Mouse (Mus musculus): ENCODE data around the gene Lcp1. TPM values are rescaled to one million over a fixed set of nuclear protein-coding genes. Genes with fewer than 3 reads are reported as not detected.

The Lcp1 gene
- polyA plus RNA-seq, 1 experiment from 2014 or later = 26.5 TPM

DNA sequence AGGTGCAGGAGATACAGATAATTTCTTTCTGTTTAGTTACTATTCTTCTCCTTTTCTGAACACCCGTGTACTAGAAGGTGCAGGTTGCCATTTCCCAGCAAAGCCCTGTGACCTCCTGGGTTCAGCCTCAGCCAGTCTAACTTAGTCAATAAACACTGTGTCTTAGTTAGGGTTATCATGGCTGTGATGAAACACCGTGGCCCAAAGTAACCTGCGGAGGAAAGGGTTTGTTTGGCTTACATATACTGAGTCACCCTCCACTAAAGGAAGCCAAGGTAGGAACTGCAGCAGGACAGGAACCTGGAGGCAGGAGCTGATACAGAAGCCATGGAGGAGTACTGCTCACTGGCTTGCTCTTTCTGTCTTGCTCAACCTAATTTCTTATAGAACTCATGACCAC, 119.5 kb downstream of the Lcp1 start:
- Histone ChIP-seq H3K9me3 (ENCODE audit: control insufficient read depth, low read length) (no peaks in the 10 kb centered on the region), H3K9ac (ENCODE audit: low read length) (no peak overlapping the region), H3K4me2 (ENCODE audit: low read depth, low read length, severe bottlenecking) (no peak overlapping the region), H3K27me3 (ENCODE audit: control insufficient read depth, insufficient read depth, low read length) (no peaks in the 10 kb centered on the region), H3K4me1 (replicated peaks; ENCODE audit: control insufficient read depth, insufficient read depth, low read length) (no peaks in the 10 kb centered on the region), H3K27ac (ENCODE audit: low read depth, low read length) (no peak overlapping the region), H3K4me3 (ENCODE audit: low read depth, low read length) (no peak overlapping the region), H3K36me3 (ENCODE audit: control insufficient read depth, insufficient read depth, low read length) (no peaks in the 10 kb centered on the region)
- ATAC-seq (replicated peaks; ENCODE audit: low FRiP score) (no peak), DNase-seq (ENCODE audit: low spot score) (no peak)
- WGBS = 86% methylated on average over 3 of the region's 3 CpGs

DNA sequence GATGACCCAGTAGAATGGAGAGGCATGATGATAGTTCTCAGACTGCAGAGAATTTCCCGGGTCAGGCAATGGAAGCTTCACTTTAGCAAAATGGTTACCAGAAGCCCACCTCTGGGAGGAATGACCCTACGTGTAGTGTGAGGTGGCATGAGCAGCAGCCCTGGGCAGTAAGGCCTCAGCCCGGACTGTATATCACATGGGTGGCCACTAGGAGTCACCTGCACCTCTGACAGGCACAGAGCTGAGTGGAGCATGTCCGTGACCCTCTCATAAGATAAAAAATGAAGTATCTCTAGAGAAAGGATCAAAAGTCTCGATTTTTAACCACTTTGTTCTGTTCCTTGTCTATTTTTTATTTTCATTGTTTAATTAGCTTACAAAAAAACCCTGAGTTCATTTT, 125.6 kb downstream of the Lcp1 start:
- Histone ChIP-seq H3K9ac (ENCODE audit: low read length) (no peak overlapping the region), H3K4me1 (replicated peaks; ENCODE audit: control insufficient read depth, insufficient read depth, low read length) (no peaks in the 10 kb centered on the region), H3K36me3 (ENCODE audit: control insufficient read depth, insufficient read depth, low read length) (no peaks in the 10 kb centered on the region), H3K4me2 (ENCODE audit: low read depth, low read length, severe bottlenecking) (no peak overlapping the region), H3K9me3 (ENCODE audit: control insufficient read depth, low read length) (no peaks in the 10 kb centered on the region), H3K4me3 (ENCODE audit: low read depth, low read length) (no peak overlapping the region), H3K27ac (ENCODE audit: low read depth, low read length) (no peak overlapping the region), H3K27me3 (ENCODE audit: control insufficient read depth, insufficient read depth, low read length) (no peaks in the 10 kb centered on the region)
- no peak for ATAC-seq (replicated peaks; ENCODE audit: low FRiP score)
- no peak for DNase-seq (ENCODE audit: low spot score)
- WGBS = 59% methylated on average over 5 of the region's 5 CpGs

DNA sequence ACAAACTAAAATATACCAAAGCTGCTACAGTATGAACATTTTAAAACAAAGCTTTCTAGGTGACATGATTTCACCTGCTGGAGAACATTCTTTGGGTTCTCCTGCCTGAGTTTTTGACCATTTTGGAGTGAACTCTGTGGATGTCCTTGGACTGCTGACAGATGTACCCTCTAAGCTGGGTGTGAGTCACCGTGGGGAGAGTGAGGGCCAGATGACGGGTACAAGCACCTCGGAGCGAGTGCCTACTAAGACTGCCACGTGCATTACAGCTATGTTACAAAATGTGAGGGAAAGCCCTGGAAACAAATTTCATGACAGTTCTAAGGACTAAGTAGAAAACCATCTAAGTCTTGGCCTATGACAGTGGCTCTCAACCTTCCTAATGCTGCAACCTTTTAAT, 138.6 kb downstream of the Lcp1 start:
- 90% methylated on average over 5 of the region's 5 CpGs for WGBS
- ATAC-seq (replicated peaks; ENCODE audit: low FRiP score) (no peak), DNase-seq (ENCODE audit: low spot score) (no peak)
- H3K27ac ChIP-seq (ENCODE audit: low read depth, low read length) = no peak overlapping the region
- no peak overlapping the region for H3K9ac ChIP-seq (ENCODE audit: low read length)
- no peak overlapping the region for H3K4me3 ChIP-seq (ENCODE audit: low read depth, low read length)
- no peak overlapping the region for H3K4me2 ChIP-seq (ENCODE audit: low read depth, low read length, severe bottlenecking)
- H3K27me3 ChIP-seq (ENCODE audit: control insufficient read depth, insufficient read depth, low read length) = no peaks in the 10 kb centered on the region
- H3K9me3 ChIP-seq (ENCODE audit: control insufficient read depth, low read length) = no peaks in the 10 kb centered on the region
- no peaks in the 10 kb centered on the region for H3K4me1 ChIP-seq (replicated peaks; ENCODE audit: control insufficient read depth, insufficient read depth, low read length)
- H3K36me3 ChIP-seq (ENCODE audit: control insufficient read depth, insufficient read depth, low read length) = no peaks in the 10 kb centered on the region

DNA sequence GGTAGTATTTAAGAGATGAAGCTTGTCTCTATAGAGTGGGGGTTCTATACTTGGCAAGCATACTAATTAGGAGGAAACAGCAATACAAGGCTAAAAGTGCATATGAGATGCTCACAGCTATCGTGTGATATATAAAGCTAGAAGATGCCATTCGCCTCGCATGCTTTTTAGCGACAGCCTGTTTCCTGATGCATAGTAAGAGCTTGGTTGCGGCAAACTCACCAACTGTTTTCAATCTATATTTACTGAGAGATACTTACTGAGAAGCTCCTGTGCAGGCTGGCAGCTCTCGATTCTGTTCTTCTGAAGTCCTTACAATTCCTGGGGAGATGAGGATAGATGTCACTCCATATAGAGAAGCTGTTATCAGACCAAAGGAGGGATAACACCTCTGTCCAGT, 148.8 kb downstream of the Lcp1 start:
- Histone ChIP-seq H3K36me3 (ENCODE audit: control insufficient read depth, insufficient read depth, low read length) (no peaks in the 10 kb centered on the region), H3K27ac (ENCODE audit: low read depth, low read length) (no peak overlapping the region), H3K4me1 (replicated peaks; ENCODE audit: control insufficient read depth, insufficient read depth, low read length) (no peaks in the 10 kb centered on the region), H3K27me3 (ENCODE audit: control insufficient read depth, insufficient read depth, low read length) (no peaks in the 10 kb centered on the region), H3K4me2 (ENCODE audit: low read depth, low read length, severe bottlenecking) (no peak overlapping the region), H3K9ac (ENCODE audit: low read length) (no peak overlapping the region), H3K9me3 (ENCODE audit: control insufficient read depth, low read length) (no peaks in the 10 kb centered on the region), H3K4me3 (ENCODE audit: low read depth, low read length) (no peak overlapping the region)
- no peak for ATAC-seq (replicated peaks; ENCODE audit: low FRiP score)
- 94% methylated on average over 6 of the region's 6 CpGs for WGBS
- DNase-seq (ENCODE audit: low spot score) = no peak

DNA sequence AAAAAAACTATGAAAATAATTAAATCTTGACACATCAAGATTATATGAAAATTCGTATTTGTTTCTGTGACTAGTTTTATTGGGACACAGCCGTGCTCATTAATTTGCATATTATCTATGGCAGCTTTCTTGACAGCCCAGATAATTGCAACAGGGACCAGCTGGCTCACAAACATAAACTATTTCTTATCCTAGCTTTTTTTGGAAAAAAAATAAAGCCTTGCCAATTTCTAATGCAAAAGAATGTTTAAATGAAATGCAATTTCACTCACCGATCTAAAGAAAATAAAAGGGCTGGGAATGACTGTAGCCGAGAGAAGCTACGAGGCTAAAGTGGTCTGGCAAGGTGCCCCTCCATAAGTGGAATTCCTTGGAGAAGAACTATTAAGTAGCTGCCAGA, 149.5 kb downstream of the Lcp1 start:
- Histone ChIP-seq H3K27ac (ENCODE audit: low read depth, low read length) (no peak overlapping the region), H3K4me3 (ENCODE audit: low read depth, low read length) (no peak overlapping the region), H3K9ac (ENCODE audit: low read length) (no peak overlapping the region), H3K4me1 (replicated peaks; ENCODE audit: control insufficient read depth, insufficient read depth, low read length) (peaks cover under 1% of the 10 kb centered on the region; the same call in 1 of the 2 replicates), H3K4me2 (ENCODE audit: low read depth, low read length, severe bottlenecking) (no peak overlapping the region), H3K9me3 (ENCODE audit: control insufficient read depth, low read length) (no peaks in the 10 kb centered on the region), H3K27me3 (ENCODE audit: control insufficient read depth, insufficient read depth, low read length) (no peaks in the 10 kb centered on the region), H3K36me3 (ENCODE audit: control insufficient read depth, insufficient read depth, low read length) (no peaks in the 10 kb centered on the region)
- DNase-seq (ENCODE audit: low spot score) = no peak
- WGBS = 78% methylated on average over 5 of the region's 5 CpGs
- ATAC-seq (replicated peaks; ENCODE audit: low FRiP score) = no peak

Small RNA genes lying within 50 kb of the gene (microRNA-seq; reads per million reads assigned to microRNA genes)
- not detected for gene Gm44482 (ENCODE audit: insufficient number of aligned reads)

Other genes with a start within 250 kb of the Lcp1 start
- gene Lrch1, start 183.2 kb upstream of the Lcp1 start, polyA plus RNA-seq (2014; fragmentation: Nextera tagmentation; extraction: Ambion mirVana) = 7.6 and 8.5 TPM in 2 replicates
- 0.32 TPM in 2 replicates for gene Rubcnl, start 115.1 kb upstream of the Lcp1 start, polyA plus RNA-seq (2014; fragmentation: Nextera tagmentation; extraction: Ambion mirVana)
- gene Lrrc63, start 220 bp upstream of the Lcp1 start, polyA plus RNA-seq (2014; fragmentation: Nextera tagmentation; extraction: Ambion mirVana) = 0.31 and 0.36 TPM in 2 replicates
- gene Cpb2, start 111.2 kb downstream of the Lcp1 start, polyA plus RNA-seq (2014; fragmentation: Nextera tagmentation; extraction: Ambion mirVana) = not detected in 2 replicates
- gene Zc3h13, start 153.3 kb downstream of the Lcp1 start, polyA plus RNA-seq (2014; fragmentation: Nextera tagmentation; extraction: Ambion mirVana) = 35.3 and 40.6 TPM in 2 replicates

Measured in forebrain, embryonic 11.5 days (tissue).